Mouse (Mus musculus) left cerebral cortex, adult 8-10 months (tissue): ENCODE data around the gene Rpl24. TPM values are rescaled to one million over a fixed set of nuclear protein-coding genes. Genes with fewer than 3 reads are reported as not detected.

Source experiments
- DNase-seq, 2 experiments: peaks; one replicate each; pipeline ENCODE4 v3.0.0; 2022; ENCODE audit warnings: low spot score in 2 of 2
- total RNA-seq, 4 experiments: library from RNA; stranded (reverse); gene quantifications; 2 replicates each; pipeline ENCODE4 v1.2.4; 2022

The Rpl24 gene
- total RNA-seq, 4 experiments from 2014 or later: 369 to 438 (median 401) TPM

DNA sequence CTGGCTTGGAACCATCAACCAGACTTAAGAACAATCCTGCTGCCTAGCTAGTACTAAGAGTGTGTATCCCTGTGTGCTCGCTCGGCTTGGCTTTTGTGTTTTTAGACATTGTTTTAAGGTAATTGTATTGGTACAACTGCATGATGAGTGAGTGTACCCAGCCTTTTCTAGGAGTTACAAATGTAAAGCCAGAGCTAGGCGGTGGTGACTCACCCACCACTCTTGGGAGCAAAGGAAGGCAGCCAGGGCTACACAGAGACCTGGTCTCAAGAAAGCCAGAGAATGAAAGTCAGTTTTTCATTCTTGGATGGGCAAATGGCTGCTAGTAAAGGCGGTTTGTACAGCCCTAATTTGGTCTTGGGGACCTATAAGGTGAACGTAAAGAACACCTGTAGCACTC is 4.3 kb downstream of the Rpl24 start:
- no peak for DNase-seq

DNA sequence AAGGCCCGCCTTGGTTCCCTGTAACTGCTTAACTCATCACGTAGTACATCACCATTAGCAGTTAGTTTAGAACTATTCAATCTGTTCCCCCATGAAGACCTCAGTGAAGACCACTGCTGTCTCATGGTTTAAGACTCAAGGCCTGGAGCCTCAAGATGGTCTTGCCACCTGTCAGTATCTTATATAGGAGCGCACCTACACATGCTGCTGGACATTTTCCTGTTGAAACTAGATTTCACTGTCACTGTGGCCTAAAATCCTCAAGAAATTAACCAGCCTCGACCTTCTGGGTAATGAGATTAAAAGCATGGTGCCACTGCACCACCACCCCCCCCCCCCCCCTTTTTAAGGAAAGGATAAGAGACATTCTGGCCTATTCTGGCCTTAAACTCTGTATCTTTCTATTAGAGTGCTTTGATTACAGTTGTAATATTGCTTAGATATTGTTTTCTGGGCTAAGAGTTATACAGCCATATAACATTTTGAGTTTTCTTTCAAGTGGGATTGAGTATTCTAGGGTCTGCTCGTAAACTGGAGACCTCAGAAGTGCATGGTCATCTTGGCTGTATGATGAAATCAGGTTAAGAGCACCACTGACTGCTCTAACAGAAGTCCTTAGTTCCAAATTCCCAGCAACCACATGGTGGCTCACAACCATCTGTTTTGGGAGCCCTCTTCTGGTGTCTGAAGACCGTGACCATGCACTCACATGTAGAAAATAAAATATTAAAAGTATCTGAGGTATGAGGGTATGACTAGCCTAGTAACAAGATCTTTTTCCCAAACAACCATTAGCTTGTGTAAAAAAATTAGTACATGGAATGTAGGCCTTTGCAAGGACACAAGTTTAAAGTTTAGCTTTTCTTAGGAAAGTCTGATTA is 5.9 kb downstream of the Rpl24 start:
- DNase-seq: no peak

DNA sequence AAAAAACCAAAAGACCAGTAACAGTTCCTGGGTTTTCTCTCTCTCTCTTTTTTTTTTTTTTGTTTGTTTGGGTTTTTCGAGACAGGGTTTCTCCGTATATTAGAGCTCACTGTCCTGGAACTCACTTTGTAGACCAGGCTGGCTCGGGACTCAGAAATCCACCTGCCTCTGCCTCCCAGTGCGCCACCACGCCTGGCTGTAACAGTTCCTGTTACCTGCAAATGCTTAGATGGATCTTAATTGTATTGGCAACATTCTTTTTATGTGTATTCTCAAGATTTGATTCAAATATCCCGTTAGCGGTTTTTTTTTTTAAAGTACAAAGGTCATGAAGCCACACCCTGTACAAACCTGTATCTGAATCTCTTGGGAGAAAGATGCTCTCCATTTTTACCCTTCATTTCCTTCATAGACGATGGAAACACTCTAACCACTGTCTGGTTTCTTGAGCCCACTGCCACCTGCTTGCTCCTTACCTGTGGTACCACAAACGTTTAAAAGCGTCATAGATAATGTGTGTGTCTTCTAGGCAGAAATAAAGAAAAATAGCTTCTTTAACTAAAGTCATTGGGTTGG is 6.6 kb downstream of the Rpl24 start:
- no peak for DNase-seq

DNA sequence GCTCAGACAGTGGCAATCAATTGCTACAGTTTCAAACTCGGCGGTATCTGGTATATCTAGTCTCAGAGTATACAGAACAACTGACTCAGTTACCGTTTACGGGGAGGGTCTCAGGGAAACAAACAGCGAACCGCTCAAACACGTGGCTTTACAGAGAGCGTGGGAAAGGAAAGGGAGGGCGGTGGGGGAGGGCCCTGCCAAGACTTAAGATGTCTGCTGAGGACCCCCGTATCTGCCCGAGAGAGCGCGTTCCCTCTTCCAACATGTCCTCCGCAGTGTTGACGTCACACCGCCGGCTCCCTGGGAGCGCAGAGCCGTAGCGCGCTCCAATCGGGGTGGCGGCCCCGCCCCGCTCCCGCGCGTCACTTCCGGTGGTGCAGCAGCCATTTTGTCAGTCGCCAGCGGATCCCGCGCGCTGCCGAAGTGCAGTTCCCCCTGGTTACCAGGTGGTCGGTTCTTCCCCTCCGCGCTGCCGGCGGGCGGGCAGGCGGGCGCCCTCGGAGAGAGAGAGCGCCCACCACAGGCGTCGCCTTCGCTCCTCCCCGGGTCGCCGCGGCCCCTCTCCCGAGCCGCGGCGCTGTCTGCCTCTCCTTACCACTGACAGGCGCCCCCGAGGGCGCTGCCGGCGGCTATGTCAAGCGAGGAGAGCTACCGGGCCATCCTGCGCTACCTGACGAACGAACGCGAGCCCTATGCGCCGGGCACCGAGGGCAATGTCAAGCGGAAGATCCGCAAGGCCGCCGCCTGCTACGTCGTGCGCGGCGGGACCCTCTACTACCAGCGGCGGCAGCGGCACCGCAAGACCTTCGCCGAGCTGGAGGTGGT is 7.6 kb downstream of the Rpl24 start, which contains the start of gene Zbtb11:
Zbtb11 (plus strand) TSS at position 453 of the 825 bp plus-strand sequence.
- peak; percentile 98 for DNase-seq

DNA sequence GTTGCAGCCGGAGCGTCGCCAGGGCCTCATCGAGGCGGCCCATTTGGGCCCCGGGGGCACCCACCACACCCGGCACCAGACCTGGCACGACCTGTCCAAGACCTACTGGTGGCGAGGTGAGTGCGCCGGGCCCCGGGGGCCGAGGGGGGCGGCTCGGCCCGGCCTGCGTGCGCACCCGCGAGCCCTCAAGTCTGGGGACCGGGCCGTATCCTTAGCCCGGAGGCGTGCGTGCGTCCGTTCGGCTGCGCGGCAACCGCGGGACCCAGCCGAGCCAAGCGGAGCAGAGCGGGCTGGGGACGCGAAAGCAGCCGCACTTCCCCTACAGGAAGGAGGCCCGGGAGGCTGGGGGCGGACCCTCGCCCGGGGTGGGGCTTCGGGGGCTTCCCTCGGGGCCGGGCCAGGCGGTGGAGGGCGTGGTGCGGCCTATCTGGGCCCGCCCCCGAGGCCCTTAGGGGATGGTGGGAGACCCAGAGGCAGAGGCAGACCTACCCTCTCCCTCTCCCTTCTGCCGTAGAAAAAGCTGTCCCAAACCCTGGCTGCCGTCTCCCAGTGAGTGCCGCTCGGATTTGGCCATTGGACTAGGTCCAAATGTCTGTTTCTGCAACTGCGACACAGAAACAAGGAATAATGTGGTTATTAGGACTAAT is 8.3 kb downstream of the Rpl24 start:
- DNase-seq: peak; percentile 65 to 82

DNA sequence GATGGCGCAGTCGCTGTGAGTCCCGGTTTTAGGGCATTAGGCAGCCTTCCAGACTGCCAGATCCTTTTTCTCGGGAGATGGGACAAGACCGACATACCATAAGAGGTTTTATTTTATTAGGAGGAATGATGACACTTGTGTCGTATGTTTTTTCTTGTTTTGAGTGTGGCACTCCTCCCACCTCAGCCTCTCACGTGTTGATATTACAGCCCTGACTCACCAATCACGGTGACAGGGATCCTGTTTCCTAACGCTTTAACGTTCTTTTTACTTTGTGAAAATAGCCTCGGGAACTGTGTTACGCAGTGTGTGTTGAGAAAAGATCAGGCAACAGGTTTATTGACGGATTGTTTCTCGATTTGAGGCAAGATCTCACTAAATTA is 8.8 kb downstream of the Rpl24 start:
- DNase-seq: peak in 1 of 2 experiments; percentile 32

DNA sequence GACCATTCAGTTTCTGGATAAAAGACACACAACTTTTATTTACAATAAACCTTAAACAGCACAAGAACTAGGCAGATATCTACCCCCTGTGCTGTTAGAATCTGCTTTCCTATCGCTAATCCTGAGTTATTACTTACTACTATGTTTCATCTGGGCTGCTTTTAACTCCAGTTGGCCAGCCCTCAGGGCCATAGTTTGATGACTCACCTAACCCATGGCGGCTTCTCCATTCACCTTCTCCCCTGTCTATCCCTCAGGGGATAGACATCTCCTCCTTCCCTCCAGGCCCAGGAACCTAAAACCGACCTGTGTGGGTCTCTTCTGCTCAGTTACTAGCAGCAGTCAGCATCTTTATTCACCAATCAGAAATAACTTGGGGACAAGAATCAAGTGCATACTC is 19.9 kb downstream of the Rpl24 start:
- no peak for DNase-seq

DNA sequence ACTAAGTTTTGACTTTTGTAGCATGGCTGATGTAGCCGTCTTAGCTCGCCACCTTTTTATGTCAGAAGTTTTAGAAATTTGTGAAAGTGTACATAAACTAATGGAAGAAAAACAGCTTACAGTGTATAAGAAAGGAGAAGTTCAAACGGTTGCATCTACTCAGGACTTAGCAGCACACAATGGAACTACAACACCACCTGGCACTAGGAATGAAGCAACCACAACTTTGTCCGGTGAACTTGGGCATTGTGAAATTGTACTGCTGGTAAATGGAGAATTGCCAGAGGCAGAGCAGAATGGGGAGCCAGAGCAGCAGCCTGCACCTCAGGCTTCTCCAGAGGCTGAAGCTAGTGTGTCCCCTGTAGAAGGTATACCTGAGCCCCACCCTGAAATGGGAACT is 24.2 kb downstream of the Rpl24 start:
- DNase-seq: no peak

DNA sequence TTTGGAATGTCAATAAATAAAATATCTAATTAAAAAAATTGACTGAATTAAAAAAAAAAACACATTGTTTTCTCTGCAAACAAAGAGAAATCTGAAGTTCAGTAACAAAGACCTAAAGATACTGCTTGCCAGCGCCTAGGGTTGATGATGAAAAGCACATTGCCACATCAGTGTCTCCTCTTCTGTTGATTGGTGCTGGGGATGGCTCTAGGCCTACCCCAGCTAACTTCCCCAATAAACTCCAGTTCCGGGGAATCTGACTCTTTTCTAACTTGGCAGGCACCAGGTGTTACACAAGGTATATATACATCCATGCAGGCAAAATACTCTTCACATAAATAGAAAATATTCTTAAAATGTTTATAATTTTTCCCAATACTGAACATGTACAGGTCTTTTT is 28.2 kb downstream of the Rpl24 start:
- no peak for DNase-seq

DNA sequence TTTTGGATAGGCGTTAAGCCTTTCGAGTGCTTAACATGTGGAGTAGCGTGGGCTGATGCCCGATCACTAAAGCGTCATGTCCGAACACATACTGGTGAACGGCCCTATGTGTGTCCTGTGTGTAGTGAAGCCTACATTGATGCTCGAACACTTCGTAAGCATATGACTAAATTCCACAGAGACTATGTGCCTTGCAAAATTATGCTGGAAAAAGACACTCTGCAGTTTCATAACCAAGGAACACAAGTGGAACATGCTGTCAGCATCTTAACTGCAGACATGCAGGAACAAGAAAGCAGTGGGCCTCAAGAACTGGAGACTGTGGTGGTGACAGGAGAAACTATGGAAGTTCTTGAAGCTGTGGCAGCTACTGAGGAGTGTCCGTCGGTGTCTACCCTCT is 40.7 kb downstream of the Rpl24 start:
- no peak for DNase-seq

DNA sequence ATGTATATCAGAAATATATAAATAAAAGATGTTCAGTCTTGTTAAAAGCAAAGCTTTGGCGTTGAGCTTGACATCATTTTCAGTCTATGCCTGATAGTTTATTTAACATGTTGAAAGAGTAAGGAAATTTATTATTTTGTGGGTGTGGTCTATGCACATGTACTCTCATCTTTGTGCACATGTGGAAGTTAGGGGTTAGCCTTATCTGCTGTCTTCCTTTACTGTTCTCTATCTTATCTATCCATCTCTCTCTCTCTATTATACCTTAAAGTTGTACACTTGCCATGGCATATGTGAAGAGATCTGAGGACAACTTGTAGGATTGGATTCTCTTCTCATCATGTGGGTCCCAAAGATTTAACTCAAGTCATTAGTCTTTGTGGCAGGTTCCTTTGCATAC is 42.8 kb downstream of the Rpl24 start:
- no peak for DNase-seq

DNA sequence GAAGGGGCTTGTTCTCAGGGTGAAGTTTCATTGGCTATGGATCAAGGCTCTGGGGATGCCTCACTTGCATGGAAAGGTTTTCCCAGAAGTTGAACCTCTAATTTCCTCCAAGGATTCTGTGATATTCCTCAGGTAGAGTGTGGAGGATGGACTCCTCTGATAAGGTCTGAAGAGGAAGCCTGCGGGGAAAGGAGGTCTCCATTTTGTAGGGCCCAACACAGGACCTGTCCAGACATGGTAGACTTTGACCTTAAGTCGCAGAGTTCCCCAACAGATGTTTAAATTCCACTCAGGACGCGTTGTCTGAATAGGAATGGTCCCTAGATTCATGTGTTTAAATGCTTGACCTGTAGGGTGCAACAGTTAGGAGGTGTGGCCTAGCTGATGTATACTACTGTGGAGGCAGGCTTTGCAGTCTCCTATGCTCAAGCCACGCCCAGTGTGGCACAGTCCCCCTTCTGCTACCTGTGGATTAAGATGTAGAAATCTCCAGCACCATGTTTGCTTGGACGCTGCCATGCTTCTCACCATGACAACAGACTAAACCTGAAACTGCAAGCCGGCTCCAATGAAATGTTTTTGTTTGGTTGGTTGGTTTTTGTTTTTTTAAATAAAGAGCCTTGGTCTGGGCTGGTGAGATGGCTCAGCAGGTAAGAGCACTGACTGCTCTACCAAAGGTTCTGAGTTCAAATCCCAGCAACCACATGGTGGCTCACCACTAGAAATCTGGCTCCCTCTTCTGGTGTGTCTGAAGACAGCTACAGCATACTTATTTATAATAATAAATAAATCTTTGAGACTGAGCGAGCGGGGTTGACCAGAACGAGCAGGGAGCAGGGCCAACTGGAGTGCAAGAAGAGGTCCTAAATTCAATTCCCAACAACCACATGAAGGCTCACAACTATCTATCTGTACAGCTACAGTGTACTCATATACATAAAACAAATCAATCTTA is 47.0 kb downstream of the Rpl24 start:
- DNase-seq: no peak

DNA sequence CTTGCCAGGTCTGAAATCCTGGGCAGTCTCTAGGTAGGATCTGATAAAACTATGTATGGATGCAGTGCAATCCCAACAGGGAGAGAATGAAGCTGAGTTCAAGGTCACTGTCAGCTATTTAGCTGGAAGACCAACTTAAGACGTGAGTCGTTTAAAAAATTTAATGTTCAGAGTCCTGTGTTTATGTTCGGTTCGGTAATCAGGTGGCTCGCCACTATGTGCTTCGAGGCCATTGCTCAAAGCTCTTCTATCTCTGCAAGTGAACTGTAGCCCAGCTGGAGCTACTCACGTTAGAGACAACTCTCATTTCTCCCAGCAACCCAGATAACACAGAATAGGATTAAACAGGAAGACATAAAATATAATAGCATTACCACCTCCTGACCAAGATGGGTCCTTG is 48.0 kb downstream of the Rpl24 start:
- no peak for DNase-seq

DNA sequence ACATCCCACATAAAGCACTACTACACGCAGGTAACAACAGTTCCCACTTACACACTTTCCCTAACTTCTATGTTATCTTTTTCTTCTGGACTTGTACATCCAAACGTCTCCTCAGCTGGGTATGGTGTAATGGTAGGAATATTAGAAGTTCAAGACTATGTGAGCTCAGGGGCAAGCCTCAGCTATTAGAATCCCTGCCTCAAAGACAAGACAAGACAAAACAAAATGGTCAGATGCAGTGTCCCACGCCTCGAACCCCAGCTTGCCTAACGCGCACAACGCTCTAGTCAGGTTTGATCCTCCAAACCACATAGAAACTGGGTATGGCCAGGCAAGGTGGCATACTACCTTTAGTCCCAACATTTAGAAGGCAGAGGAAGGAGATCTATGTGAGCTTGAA is 53.6 kb downstream of the Rpl24 start:
- DNase-seq: no peak

Other genes with a start within 250 kb of the Rpl24 start
- gene Nfkbiz, start 127.4 kb upstream of the Rpl24 start, total RNA-seq: 1 to 10 TPM; 3.3 to 4.8 (median 3.9) TPM
- gene Nxpe3, start 71.0 kb upstream of the Rpl24 start, total RNA-seq: 10 to 100 TPM; 11.3 to 13.0 (median 11.6) TPM
- 10 to 100 TPM; 13.0 to 17.7 (median 15.0) TPM for gene Cep97, start 31.4 kb upstream of the Rpl24 start, total RNA-seq
- gene Zbtb11, start 7.6 kb downstream of the Rpl24 start, total RNA-seq: 10 to 100 TPM; 44.1 to 46.6 (median 46.5) TPM
- gene Pcnp, start 63.5 kb downstream of the Rpl24 start, total RNA-seq: 100 to 1,000 TPM; 173 to 198 (median 182) TPM
- gene Trmt10c, start 71.5 kb downstream of the Rpl24 start, total RNA-seq: 10 to 100 TPM in 1 of 4 experiments, 1 to 10 TPM in 3; 8.6 to 10.4 (median 9.1) TPM
- 10 to 100 TPM; 39.2 to 44.4 (median 42.8) TPM for gene Senp7, start 82.1 kb downstream of the Rpl24 start, total RNA-seq
- under 1 TPM; 0.41 to 0.68 (median 0.55) TPM for gene Impg2, start 238.0 kb downstream of the Rpl24 start, total RNA-seq